Mouse (Mus musculus) forelimb bud, embryonic 11.5 days (tissue): ENCODE measurements around the gene Agbl4.
"Not testable (repeated sequence)": the region's sequence is repeated elsewhere in the genome, so short reads cannot be mapped to it uniquely, and the experiment has no call there.

ENCODE experiments used
- DNase-seq: peaks from one replicate; pipeline ENCODE4 v3.0.0-alpha.2; 2012; ENCODE audit warnings: low read depth, low spot score

Gene Agbl4

DNA sequence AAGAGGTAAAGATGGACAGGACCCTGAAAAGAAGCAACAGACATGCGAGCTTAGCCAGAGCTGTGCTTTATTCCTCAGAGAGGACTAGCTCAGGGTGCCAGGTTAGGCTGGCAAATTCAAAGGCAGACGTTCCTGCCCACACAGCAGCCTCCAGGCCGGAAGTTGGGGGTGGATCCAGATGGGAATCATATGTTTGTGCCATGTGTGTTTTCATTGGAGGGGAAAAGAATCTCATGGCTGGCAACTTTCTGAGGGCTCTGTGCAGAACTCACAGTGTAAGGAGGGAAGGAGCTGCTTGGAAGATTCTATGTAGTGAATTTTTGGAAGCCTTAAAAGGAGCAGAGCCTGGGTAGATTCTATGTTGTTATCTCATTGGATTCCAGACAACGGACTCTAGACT, 519.1 kb downstream of the Agbl4 start:
- DNase-seq, result no peak

DNA sequence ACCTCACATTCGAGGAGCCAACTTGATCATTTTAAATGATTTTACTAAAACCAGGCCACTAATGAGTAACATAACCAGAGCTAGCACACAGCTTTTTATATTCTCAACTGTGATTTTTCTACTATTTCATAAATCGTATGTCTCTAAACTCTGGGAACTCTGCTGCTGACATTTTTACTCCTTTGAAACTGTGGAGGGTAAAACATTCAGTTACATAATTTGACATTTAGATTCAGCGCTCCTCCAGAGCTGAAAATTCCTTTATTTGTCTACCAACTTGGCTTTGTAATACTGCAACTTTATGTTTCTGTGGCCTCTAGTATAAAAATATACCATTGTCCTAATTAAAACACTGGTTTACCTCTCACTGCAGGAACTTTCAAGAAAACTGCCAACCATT, 523.6 kb downstream of the Agbl4 start:
- no peak for DNase-seq

DNA sequence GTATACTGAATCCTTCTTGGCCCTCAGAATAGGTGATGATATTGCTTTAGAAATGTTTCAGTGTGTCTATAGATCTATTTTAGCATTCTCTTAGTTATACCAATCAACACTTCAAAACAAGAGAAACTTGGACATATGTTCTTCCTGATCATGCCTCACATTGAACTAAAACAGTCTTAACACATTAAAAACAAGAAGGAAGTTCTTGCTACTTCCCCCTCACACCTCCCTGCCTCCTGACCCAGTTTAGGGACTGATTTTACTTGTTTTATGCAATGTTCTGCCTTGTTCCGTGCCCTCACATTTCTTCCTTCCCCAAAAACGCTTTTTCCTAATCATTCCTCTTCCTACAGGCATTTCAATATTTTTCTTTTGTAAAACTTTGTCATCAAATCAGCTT, 604.2 kb downstream of the Agbl4 start:
- DNase-seq, result no peak

DNA sequence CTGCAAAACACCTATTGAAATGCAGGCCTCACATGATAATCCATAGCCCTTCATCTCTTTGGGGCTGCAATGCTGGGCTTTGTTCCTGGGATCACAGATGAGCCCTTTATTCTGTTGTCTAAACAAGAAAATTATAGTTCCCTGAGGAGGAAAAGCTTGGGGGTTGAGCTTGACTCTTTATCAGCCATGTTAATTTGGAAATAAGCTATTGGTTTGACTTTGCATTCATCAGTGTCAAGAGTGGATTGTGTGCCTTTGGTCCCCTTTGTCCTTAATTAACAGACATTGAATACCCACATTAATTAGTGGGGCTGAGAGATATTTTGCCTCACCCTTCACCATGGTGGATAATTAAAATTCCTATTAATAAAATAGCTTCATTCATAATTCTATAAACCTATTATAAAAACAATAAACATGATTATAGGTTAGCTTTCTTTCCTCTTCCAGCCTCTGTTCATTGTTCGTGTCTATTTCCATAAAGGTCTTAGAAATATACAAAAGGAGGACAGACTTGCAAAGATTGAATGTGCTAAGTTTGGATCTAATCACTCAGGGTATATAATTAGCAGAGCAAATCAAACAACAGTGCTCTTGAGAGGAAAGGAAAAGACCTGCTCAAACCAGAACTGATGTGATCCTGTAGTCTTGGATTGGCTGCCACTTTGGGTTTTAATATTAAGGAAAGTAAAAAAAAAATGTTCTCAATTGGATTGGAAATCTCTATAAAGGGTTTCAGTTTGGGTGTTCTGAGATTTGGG, 607.4 kb downstream of the Agbl4 start:
- DNase-seq, result no peak

DNA sequence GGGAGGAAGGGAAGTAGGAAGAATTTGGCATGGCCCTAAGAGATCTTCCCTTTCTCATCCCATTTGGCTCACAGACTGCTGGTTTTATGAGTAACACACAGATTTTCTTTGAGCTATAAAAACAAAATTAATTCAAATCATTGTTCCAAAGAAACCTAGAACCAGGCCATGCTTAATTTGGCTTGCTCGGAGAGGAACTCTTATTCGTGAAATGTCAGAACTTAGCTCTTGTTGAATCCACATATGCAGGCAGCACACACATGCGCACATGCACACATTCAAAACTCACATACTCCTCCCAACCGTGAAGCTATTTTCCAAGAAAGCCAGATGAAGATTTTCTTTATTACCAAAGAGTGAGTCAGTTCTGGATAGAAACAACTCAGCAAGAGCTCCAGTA, 621.9 kb downstream of the Agbl4 start:
- no peak for DNase-seq

DNA sequence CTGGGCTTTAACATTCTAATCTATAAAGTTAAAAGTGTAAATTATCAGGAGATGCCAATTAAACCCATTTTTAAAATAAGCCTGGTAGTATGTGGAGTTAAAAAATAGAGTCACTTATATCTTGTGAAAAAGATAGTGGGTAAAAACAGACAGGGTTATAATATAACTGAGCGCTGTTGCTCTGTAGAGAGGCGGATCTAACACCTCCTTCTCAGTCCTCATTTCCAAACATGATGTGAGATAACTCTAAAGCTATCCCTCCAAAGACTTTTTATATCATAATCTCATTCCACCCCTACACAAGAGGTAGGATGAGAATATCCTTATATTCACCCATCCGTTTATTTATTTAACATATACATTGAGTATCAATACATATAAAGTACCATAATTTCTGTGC, 669.9 kb downstream of the Agbl4 start:
- DNase-seq, result no peak

DNA sequence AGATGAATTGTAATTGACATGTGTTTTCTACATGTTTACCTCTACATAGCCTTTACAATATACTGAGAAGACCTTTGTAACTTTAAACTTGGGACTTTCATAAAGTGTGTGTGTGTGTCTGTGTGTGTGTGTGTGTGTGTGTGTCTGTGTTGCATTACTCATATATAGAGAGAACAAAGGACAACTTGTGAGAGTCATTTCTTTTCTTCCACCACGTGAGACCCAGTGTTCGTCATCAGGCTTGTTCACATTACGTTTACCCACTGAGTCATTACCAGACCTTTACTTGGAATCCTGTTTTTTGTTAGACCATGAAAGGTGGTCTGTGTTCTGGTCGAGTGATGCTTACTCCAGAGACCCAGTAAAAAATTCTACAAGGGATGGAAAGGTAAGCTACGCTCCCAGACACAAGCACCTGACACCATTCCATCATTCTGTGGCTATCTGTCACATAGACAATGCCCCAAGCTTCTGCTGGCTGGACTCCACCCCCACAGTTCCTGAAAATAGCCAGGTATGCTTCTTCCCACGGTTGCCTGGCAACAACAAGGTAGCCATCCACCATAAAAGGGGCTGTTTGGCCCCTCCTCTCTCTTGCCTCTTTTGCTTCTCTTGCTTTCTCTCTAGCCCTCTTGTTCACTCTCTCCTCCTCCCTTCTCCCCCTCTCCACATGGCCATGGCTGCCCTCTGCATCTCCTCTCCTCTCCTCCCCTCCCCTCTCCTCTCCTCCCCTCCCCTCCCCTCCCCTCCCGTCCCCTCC, 676.5 kb downstream of the Agbl4 start:
- no peak for DNase-seq

DNA sequence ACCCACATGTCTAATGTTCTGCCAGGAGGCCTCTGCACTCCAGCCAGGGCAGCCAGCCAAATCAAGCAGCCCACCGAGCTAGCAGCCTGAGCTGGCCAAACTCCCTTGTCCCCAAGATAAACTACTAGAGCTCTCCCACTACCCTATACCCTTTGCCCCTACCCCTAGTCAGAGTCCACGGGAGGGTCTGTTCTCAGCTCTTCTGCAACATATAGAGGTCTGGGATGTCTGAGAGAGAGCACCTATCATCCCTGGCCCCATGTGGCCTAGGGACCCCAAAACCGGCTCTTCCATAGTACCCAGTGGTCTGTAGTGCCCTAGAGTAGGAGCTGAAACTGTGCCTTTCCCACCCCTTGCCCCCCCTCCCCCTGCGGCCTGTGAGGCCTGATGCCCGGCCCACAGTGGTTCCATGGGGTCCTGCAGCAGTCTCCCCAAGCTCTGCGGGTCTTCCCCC, 677.3 kb downstream of the Agbl4 start:
- DNase-seq, result no peak

DNA sequence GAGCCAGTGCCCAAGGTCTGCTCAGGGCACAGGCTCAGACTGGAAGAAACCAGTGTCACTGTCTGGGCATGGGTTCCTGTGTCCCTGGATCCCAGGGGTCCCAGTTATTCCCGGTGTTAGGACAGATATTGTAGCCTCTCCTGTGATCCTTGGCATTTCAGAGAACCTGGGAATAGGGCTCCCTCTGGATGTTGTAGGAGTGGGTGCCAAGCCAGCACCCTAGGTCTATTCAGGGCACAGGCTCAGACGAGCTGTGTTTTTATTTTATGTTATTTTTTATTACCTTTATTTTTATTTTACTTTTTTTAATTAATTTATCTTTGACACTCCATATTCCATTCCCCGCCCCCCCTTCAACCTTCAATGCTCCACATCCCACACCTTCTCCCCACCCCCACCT, 680.3 kb downstream of the Agbl4 start:
- DNase-seq, result no peak

DNA sequence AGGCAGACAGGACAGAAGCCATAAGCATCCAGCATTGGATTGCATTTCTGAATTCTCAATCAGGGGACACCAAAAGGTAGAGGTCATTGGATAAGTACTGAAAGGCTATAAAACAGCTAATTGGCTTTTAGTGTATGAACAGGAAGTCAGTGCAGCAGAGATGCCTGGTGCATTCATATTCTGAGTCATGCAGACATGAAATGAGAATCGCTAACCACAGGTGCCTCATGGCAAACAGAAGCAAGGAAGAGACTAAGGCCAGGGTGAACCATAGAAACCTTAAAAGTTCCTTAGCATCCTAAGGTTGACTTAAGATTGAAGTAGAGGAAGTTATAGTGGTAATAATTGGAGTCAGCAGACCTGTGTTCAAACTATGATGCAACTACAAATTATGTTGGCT, 687.9 kb downstream of the Agbl4 start:
- DNase-seq, result no peak

DNA sequence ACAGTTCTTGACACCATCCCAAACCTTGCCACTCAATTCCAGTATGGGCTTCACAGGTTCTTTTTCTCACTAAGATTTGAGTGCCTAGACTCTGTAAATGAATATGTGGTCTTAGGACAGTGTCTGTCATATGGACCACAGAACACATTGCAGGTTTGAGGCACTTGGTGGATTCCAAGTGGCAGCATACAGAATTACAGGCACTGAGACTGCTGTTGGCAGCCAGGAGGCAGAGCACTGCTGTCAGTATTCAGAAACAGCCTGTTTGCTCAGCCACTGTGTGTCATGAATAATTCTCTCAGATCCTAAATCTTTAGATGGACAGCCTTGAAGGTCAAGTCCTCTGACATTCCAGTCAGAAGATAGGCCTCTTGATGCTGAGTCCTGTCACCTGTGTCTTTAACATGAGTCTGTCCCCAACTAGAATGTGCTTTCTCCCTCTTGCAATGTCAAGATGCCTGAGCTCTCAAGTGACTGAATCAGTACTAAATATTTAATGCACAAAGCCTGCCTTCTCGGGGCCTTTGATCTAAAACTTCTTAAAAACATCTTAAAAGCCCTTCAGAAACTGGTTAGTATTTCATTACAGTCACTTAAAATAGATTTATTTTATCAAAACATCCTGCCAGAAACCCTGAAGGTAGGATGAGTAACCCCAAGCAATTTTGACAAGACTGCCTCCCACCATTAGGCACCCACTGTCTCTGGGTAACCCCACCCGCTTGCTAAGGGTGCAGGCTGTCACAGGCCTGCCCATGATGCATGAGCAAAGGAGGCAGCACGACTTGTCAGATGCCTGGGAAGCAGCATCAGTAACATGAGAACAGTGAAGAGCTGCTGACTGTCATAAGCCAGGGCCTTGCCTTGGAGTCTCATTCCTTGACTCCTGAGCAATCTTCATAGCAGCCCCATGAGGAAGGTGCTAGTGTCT, 739.0 kb downstream of the Agbl4 start:
- DNase-seq, result no peak

DNA sequence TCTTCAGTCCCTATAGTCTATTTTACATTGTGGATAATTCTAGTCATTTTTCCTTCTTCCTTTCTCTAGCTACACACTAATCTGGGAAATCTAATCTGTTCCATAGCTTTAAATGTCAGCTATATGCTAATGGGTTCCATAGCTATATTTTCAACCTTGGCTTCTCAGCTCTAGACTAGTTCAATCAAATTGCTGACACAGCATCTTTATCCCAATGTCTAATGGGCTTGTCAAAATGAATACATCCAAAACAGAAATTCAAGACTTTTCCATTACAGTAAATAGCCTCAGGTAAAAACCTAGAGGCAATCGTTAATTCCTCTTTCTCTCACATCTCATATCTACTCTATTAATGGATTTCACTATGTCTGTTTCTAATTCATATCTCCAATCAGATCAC, 750.3 kb downstream of the Agbl4 start:
- DNase-seq, result no peak

DNA sequence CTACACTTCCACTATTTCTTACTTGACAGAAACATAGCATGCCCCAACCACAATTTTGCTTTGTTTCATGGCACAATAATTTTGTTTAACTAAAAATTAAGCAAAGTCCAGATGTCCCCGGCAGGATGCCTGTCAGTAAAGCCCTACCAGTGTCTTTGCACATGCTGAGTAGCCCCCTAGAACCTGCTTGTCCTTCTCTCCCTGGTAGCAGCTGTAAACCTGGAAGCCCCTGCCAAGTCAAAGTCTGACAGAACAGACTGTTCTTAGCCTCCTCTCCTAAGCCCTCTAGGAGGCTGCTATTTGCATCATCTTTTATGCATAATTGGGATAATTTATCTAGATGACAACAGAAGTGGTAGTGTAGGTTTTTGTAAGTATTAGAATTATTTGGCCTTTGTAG, 758.4 kb downstream of the Agbl4 start:
- DNase-seq, result no peak

DNA sequence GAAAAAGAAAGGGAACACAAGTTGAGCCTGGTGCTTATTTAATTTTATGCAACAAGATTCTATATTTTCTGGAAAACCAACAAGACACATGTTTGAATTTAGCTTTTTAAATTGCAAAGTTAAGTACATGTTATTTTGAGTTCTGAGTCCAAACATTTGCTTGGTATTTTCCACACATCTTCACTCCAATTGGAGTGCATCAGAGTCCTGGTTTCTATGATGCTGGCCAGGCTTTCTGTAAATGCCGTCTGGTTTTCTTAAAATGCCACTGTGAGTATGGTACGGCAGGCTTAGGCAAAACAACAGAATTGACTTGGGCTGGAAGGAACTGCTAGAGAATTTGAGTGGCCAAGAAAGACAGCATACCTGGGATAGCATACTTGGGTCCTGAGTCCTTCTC, 784.0 kb downstream of the Agbl4 start:
- no peak for DNase-seq

DNA sequence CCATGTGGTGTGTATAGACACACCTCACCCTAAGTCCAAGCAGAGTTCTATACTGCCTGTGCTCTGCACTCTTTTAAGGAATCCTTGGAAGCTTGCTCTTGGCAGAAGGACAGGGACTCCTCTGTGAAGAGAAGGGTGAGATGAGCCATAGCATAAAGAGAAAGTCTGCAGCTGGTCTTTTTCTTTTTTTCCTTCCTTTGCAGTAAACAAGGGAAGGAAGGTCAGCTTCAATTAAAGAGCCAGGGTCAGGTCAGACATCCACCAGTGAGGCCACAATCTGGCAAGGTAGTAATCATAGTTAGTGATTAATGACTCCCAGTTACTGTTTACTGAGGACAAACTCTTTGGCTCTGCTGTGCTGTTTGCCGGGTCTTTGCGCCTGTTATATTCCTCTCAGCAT, 802.6 kb downstream of the Agbl4 start:
- no peak for DNase-seq

DNA sequence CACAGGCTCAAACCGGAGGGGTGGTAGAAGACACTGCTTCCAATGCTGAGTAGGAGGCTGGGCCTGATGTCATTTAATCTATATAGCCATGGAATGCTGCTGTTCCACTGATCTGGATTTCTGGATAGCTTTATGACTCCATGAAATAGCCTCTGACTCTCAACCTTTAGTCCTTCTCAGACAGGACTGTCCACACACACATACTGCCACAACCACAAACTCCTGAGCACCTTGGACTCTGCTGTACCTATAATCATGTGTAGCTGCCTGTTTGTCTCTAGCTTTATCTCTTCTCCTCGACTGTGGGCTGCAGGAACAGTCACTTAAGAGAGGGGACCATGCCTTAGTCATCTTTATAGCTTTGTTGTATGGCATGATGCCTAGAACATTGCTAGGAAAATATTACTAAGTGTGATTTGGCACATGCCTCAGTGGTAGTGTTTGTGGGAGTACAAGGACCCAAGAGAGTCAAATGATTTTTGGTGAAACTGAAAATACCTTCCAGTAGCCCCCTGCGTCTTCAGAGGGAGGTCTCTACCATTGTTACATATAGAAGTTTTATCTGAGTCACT, 817.8 kb downstream of the Agbl4 start:
- no peak for DNase-seq

DNA sequence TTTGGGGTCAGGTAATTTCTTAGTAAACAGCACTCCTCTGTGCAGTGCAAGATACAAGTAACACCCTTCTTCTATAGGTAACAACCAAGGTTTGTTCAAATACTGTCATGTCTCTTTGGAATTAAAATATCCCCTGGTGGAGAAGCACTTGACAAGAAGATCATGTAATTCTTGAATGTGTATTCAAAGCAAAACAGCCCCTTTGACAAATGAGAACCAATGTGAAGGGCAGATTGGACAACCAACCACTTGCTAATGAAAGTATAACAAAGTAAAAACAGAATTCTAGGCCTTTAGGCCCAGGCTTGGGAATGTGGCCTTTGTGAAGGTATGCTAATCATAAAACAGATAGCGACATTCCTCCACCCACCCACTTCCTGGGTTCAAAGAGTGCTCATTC, 821.6 kb downstream of the Agbl4 start:
- DNase-seq, result not testable (repeated sequence)

DNA sequence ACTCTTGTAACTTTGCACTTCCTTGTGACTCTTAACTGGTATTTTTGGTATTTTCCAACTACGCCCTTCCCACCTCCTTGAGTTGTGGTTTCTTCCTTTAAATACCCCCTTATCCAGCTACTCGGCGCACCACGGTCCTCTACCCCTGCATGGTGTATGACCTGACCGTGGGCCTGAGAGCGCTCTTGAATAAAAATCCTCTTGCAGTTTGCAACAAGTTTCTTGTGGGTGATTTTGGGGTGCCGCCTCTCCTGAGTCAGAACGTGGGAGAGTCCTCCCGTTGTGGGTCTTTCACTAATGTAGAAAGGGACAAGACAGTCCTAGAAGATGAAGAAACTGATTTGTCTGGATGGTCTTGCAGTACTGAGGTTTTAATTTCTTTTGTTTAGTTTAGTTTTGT, 822.1 kb downstream of the Agbl4 start:
- not testable (repeated sequence) for DNase-seq

DNA sequence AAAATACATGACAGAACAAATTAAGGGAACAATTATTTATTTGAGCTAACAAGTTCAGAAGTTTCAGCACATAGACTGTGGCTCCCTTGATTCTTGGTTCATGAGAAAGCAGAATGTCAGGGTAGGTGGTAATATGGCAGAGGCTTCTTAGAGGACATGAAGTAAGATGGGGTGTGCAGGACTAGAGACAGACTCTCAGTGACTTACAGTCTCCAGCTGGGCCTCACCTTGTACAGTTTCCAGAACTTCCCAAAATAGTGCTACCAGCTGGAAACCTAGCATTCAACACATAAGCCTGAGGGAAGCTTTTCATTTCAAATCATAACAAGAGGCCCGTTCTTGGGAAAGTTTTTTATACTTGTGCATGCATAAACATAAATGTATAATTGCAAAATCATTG, 836.4 kb downstream of the Agbl4 start:
- no peak for DNase-seq

DNA sequence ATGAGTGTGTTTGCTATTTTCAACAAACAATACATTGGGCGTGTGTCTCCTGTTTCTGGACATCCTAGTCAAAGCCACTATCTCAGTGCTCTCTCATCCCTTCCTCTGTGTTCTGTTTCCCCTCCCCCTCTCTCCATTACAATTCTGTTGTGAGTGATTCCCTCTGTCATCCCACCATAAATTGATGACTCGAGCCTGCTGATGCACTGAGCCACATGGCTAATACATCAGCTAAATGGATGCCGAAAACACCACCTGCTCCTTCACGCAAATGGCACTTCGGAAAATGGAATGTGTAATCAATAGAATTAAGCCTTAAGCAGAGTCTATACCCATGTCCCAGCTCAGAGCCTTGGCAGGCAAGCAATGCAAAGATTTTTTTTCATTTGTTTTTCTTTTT, 854.5 kb downstream of the Agbl4 start:
- DNase-seq, result no peak

DNA sequence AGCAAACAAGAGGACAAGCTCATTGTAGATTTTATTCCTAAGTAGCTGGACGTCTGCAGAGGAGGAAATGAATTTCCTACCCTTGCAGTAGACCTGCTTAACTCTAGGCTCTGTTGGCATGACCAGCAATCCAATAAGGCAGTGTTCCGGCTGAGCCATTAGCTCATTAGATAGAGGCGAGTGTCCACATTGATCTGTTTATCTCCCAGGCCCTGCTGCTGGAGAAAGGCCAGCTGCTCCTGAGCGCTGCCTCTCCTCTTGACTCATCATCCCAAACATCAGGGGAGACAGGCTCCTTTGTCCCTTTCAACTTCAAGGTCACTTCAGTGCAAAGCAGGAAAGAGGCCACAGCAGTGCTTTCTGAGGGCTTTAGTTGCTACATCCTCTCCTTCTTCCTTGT, 858.0 kb downstream of the Agbl4 start:
- DNase-seq, result no peak

DNA sequence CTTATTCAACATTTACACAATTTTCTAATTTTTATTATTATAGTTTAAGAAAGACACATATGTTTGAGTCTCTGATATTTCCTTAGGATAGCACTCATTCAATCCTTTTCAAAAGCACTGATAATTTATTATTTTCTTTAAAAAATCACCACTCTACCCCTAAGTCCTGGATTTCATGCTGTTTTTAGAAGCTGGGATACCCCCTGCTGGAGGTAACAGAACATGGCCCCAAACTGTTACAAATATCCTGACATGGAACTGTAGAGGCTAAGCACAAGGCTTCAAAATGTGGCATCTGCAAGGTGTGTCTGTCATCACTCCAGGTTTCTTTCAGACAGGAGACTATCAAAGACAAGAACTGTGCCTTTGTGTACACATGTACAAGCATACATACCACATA, 859.5 kb downstream of the Agbl4 start:
- DNase-seq, result no peak
